Mouse (Mus musculus): ENCODE measurements around the gene Pdlim1.

Pdlim1 gene

DNA sequence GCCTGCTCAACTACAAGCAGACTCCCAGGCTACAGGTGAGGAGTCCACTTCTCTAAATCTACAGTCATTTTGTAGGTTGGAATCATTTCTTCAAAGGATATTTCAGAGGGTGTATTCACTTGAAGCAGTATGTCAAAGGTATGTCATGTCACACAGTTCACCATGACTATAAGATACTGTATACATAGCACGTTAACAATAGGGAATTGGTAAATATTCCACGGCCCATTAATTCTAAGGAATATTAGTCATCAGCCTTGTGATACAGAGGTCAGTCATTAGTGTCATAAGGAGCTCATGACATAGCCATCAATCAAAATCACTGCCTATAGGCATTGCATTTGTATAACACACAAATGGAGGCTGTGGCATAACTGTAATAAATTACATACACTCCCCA lies 13.1 kb upstream of the Pdlim1 start:
- in situ Hi-C loops (cut with MboI, MseI) = loop anchor here (10.0 kb wide), 1 partner anchor 50 kb away; no protein-coding TSS in a partner anchor

DNA sequence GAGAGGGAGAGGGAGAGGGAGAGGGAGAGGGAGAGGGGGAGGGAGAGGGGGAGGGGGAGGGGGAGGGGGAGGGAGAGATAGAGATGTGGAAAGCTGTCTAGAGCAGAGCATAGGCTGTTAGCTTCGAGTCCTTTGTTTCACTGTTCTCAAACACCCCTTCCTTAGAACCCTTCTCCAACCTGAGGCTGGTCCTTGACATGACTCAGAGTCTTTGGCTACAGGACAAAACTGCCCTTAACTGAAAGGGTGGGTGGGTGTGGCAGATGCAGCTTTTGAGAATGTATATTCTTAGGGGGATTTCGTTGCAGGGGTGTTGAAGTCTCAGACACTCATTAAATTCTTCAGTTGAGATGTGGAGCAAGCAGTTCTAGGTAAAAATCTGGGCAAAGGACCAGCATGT lies 11.8 kb upstream of the Pdlim1 start:
- in situ Hi-C loops (cut with MboI, MseI) = loop anchor here (10.0 kb wide), 1 partner anchor 51 kb away; no protein-coding TSS in a partner anchor

DNA sequence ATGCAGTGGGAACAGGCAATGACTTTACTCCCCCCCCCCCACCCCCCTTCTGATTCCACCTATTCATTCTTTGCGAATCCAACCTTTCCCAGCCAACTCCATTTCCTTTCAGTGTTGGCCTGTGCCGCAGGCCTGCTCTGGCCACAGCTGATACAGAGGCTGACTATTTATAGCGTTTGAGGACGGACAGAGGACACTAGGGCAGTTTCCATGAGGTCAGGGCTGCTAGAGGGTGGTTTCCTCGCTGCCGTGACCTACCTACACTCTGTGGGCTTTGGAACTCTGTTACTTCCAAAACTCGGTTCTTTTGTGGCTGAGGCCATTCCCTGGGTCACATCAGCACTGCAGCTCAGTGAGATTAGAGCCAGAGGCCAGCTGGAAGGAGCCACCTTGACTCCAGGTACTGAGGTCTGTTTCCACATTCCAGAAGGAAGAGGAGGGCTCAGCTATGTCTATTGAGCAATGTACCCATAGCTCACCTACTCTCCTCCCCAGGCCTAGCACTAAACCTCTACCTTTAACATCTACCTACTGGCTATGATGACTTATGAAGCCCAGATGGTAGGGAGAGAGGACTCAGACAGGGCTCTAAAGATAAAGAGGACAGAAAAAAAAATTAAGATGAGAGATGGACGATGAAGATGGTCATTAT lies 6.9 kb upstream of the Pdlim1 start:
- in situ Hi-C loops (cut with MboI, MseI) = no loop called here

DNA sequence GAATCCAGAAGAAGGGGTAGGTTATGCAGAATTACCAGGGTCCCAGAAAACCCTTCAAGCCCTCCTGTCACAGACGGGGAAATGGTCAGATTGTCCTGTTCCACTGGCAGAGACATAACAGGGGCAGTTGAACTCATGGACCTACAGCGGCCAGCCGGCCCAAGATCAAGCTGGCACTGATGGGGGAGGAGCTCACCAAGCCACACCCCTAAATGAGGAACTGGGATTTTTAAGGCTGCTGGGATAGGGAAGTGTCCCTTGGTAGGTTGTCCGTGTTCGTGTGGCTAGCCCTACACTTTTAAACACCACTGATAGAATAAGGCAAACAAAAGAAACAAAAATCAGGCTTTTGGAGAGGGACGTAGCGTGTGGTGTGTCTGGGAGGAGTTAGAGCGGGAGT lies 5.9 kb upstream of the Pdlim1 start:
- in situ Hi-C loops (cut with MboI, MseI) = no loop called here

DNA sequence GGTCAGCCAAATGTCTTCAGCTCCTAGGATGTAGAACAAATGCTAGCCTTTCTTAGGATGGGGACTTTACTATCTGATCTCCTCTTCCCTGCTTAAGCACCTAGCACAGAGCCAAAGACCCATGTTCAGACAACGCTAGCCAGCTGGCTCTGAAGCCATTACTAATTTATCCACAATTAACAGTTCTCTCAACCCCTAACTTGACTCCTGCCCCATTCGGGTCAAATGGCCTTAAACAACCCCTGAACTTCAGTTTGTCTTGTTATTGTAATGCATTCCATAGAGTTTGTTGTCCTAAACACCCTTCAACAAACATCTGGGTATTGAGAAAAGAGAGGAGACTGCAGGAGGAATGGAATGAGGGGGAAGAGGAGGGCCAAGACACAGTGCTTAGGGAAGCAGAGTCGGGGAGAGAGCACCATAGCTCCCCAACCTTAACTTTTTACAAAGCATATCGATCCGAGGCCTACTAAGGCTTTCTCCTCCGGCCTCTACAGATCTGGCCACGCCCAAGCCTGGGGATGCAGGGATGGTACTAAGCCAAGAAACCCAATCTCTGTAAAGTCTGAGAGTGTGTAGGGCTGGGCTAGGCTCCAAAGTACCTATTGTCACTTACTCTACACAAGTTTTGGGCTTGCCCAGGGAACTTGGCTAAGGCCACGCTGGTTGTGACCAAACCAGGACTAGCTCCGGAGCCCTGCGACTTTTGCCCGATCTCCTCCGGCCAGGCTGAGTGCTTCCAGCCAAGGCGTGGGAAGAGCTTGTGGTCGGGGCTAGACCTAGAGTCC lies 4.0 kb upstream of the Pdlim1 start:
- in situ Hi-C loops (cut with MboI, MseI) = no loop called here

DNA sequence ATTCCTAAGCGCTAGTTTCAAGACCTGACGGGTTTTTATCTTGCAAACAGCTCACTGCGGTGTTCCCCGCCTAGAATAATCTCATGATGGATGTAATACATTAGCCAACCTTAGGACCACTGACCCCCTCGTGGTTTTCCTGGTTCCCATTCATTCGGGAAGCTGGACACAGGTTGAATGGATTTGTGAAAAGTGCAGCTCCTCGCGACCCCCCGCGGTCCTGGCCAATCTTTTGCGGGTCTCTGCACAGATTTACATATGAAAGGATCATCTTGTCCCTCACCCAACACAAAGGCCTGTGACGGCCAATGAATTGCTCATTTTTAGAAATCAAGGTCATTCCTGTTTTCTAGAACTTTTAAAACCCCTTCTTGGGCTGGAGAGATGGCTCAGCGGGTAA lies 1.0 kb upstream of the Pdlim1 start:
- in situ Hi-C loops (cut with MboI, MseI) = no loop called here

DNA sequence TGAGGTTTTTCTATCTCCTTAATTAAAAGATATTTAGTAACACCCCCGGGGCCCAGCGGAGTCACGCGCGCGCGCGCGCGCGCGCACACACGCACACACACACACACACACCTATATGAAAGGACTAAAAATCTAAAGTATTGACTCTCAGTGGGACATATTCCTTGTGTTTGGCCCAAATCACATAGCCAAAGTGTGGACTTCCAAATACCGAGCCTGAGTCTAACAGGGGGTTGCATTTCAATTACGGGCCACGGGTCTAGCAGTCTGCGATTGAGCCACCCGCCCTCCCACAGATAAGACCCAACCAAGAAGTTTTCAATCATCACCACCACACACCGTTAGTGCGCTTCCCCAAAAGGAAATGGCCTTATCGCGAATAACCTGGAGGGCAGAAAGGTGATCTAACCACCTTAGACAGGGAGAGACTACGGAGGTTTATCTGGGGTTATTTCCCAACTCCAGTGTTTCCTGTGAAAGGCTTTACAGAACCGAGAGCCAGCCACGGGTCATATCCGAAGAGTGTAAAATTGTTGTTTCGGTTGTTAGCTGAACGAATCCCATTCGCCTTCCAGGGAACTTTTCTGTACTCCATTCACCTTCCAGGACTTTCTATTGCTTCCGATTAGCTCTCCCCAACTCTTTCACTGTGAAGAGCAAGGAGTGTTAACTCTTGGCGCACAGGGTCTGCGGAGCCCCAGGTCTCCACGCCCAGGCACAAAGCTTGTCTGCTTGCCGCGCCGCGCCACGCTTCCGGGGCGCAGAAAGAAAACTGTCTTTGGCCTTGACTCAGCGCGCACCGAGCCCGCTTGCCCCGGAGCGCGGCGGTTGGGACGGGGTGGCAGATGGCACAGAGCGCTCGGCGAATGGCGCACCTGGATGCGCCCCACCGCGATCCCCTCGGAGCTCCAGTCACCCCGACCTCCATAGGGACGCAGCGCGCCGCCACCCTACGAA lies 1.0 kb downstream of the Pdlim1 start:
- in situ Hi-C loops (cut with MboI, MseI) = no loop called here

DNA sequence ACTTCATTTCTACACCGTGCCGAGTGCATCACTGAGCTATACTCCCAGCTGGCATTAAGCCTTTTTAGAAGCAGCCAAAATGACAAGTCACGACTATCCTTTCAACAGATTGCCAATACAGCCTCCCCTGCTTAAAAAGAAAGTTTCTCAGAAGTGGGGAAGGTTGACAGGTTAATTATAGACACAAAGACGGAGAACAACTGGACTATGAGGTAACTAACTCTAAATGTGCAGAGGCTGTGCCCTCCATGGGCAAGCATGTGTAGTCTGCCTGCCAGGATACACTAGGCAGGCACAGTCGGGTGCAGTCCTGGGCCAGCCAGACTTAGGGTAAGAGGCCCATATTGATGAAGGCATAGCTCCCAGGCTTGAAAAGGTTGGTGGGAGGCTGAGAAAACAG lies 2.1 kb downstream of the Pdlim1 start:
- in situ Hi-C loops (cut with MboI, MseI) = loop anchor here (10.0 kb wide), 1 partner anchor 235 kb away; no protein-coding TSS in a partner anchor

DNA sequence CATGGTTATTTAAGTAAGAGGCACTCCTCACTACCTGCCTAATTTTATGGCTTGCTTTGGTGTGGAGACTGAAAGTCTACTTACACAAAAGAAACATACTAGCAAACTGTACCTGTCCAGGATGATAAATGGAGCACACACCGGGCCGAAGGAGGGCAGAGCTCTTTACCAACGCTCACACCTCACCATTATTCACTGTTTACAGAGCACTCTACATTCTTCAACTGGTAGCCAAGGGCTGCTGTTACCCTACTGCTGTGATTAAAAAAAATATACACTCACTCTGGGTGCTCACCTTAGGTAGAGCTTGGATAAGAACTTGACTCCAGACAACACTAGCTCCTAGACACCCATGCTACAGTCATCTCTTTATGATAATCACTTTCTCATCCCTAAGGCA lies 3.1 kb downstream of the Pdlim1 start:
- in situ Hi-C loops (cut with MboI, MseI) = loop anchor here (10.0 kb wide), 1 partner anchor 236 kb away; no protein-coding TSS in a partner anchor

DNA sequence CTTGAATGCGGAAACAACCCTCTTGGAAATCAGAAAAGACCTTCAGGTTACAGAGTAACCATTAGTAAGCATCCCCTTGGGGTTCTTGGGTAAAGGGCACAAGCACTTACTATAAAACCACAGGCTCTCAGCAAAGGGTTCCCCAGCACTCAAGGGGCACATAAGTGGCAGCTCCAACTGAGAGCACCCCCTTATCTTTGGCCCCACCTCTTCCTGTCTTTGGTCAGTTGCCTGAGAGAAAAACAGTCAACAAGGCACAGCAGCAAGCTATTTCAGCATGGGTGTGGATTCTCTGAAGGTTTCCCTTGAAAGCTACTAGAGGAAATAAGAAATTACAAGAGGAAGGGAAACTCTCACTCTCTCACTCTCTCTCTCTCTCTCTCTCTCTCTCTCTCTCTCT lies 4.3 kb downstream of the Pdlim1 start:
- in situ Hi-C loops (cut with MboI, MseI) = loop anchor here (10.0 kb wide), 1 partner anchor 237 kb away; no protein-coding TSS in a partner anchor

DNA sequence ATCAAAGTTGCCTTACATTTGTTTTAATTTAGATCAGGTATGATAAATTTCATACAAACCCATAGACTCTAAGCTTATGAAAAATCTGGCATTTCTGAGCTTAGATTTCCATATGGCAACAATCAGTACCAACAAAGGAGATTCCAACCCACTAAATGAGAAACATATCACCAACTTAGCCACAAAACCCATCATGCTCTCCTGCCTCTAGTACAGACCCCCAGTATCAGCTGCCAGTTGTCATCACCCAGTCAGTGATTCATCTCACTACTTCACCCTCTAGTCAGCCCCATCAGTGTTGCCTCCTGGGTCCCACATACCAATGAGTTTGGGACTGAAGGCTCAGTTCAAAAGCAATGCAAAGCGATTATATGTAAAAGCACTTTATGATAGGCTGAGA lies 12.2 kb downstream of the Pdlim1 start:
- in situ Hi-C loops (cut with MboI, MseI) = no loop called here

DNA sequence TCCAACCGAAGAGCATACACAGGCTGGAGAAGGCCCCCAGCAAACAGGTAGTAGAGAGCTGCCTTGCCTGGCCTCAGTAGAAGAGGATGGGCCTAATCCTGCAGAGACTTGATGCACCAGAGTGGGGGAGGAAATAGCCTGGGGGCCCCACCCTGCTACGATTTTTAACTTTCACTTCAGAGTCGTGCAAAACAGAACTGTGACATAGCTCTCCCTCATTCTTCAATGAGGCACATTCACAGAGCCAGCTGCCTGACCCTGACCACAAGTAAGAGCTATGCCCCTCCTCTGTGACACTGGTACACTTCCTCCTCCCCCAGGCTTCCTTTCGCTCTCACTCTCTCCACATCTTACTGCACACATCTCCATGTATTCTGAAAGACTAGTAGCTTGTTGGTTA lies 14.2 kb downstream of the Pdlim1 start:
- in situ Hi-C loops (cut with MboI, MseI) = no loop called here

DNA sequence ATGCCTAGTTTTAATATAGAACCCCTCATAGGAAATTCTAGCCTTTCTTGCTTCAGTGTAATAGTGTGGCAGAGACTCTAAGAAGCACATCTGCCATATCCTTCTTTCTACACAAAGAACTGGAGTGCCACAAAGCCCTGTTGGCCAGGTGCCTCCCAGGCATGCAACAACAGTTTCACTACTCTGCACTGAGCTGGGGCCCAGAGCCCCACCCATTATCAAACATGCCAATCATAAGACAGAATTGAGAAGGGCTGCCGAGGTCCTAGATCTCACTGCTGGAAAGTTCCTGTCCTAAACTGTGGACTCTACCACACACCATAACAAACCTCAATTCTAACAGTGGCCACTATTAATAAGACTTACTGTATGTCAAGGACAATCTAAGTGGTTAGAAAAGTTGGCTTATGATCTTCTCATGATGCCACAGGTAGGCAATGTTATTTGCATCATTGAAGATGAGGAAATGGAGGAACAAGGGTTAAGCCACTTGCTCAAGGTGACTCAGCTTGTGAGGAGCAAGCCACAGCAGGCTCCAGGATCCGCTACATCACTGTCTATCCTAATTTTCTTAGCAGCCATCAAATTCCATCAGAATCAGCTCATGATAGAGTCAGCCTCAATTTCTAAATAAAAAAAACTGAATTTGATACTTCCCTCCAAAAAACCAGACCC lies 15.1 kb downstream of the Pdlim1 start:
- in situ Hi-C loops (cut with MboI, MseI) = no loop called here

DNA sequence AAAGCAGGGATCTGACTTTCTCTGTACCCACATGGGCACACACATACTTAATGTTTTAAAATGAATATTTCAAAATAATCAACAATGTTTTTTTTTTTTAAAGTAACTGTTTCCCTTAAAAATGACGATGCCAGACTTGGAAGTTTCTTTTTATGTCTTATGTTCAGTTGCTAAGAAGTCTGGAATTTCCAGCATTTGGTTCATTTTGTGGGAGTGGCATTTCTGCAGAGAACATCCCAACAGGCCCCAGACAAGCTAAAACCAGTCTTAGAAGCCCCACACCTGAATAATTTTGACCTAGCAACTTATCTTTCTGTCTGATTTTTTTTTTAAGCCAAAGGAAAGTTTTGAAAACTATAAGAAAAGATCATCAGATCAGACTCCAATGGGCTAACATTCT lies 16.1 kb downstream of the Pdlim1 start:
- in situ Hi-C loops (cut with MboI, MseI) = no loop called here

DNA sequence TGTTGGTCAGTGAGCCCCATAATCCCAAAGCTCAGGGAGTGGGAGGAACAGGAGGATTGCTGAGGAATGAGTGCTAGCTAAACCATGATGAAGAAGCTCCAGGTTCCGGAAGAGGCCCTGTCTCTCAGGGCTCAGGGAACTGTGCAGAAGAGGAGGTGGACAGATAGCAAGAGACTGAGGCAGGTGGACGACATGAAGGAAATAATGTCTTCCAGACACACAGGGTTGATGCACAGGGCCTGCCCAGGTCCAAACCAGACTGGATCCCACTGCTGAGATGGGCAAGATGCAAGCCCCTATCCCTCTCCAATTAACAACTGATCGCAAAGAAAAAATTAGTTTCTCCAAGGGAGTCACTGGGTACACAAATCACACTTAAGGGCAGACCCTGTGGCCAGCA lies 16.9 kb downstream of the Pdlim1 start:
- in situ Hi-C loops (cut with MboI, MseI) = no loop called here

DNA sequence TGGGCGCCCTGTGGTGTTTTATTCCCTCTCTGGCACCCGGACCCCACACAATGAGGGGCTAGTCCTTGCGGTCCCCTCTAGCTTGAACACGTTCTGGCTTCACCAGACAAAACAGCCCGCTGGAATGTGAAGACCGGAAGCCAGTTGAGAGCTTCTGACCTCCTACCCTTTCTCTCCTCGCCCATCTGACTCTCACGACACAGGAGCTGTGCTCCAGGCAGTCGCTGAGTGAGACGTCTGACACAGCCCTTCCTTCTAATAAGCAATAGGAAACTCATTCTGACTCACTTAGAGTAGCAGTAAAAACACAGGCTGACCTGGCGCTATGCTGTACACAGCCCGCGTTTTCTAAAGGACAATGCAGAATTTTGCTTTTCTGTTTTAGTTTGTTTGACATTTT lies 17.9 kb downstream of the Pdlim1 start:
- in situ Hi-C loops (cut with MboI, MseI) = no loop called here

DNA sequence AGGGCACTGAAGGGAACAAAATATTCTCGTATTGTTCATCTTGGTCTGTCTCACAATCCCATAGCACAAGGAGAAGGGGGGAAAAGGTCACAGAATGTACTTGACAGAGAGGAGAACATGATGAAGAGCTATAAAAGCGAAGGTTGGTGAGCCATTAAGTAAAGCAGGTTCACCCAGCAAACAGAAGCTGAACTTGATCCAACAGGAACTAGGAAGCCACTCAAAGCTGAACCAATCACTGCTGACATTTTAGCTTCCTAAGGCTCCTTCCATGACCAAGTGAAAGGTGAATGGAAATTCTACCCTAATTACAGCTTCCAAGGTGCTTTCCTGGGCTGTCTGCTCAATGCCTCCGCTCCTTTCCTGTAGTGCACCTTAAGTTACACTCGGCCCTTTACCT lies 20.5 kb downstream of the Pdlim1 start:
- in situ Hi-C loops (cut with MboI, MseI) = no loop called here

DNA sequence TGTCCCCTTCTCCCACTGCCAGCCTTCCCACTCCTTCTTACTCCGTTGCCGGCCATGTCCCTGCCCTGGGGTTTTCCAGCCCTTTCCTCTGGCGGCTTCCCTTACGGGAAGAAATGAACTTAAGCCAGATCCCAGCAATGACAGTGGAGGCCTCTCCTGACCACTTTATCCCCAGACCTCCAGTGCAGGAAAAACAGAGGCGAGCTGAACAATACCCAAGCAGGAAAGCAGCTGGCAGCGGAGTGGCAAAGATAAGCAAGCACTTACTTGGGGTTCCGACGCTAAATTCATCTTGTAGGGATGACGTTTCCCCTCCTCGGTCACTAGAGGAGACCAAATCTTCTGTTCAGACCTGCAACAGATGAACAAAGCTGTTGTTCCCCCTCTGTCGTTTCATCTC lies 22.3 kb downstream of the Pdlim1 start:
- in situ Hi-C loops (cut with MboI, MseI) = loop anchor here (25.0 kb wide), 1 partner anchor 1263 kb away; no protein-coding TSS in a partner anchor

DNA sequence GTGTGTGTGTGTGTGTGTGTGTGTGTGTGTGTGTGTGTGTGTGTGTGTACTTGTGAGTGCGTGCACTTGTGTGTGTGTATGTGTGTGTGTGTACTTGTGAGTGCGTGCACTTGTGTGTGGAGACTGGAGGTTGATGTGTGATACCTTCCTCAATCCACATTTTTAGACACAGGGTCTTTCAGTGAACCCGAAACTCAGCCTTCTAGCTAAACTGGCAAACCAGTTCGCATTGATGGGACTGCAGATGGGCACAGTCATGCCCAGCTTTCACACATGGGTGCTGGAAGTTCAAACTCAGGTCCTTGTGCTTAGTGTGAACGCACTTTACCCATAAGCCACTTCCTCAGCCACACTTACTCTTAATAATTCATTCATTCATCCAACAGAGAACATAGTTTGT lies 23.2 kb downstream of the Pdlim1 start:
- in situ Hi-C loops (cut with MboI, MseI) = loop anchor here (25.0 kb wide), 1 partner anchor 1264 kb away; no protein-coding TSS in a partner anchor

DNA sequence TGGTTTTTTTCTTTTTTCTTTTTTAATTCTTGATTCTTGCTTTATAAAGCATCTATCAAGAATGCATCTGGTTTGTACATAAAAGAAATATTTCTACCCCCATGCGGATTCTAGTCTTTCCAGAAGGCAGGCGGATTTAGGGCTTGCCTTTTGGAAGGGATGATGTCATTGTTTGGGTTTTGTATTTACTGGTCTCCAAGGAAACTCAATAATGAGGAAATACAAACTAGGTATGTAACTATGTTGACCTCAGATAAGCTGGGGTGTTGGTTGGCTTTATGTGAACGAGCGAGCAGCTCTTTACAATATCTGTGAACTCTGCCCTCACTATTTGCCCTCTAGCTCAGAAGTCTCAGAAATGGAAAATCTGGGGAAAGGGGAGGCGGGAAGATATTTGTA lies 24.4 kb downstream of the Pdlim1 start:
- in situ Hi-C loops (cut with MboI, MseI) = loop anchor here (25.0 kb wide), 1 partner anchor 1265 kb away; no protein-coding TSS in a partner anchor

DNA sequence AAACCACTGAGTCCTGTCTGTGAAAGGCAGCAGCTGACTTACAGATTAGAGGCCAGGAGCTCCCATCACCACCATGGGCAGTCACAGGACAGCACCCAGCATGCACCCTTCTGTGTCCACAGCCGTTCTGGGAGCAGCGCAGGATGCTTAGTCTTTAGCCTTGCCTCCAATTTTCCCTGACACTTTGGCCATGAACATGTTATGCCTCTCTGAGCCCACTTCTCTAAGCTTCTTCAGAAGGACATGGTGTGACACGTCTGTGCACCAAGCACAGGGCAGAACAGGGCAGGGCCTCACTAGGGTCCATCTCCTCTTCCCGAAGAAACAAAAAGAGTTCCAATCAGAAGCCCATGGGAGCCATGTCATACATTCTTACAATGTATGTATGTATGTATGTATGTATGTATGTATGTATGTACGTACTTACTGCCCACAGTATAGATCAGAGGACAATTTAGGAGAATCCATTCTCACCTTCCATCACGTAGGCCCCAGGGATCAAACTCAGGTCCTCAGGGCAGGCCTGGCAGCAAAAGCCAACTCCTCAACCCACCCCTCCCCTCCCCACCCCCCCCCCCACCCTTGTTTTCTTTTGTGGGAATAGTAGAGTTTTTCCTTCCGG lies 24.9 kb downstream of the Pdlim1 start:
- in situ Hi-C loops (cut with MboI, MseI) = loop anchor here (25.0 kb wide), 1 partner anchor 1266 kb away; no protein-coding TSS in a partner anchor
